Mouse (Mus musculus) liver, postnatal 0 days (tissue): ENCODE measurements around the gene Tenm1.

Experiments
- CTCF ChIP-seq: sonication (generic); IDR thresholded peaks from 2 replicates; pipeline ENCODE4 v1.5.1; 2016; ENCODE audit warnings: antibody characterized with exemption, low read depth
- EP300 ChIP-seq: IDR thresholded peaks from 2 replicates; pipeline ENCODE4 v1.6.1; 2016; ENCODE audit warnings: antibody characterized with exemption, low read depth, mild to moderate bottlenecking

GRCm38 (mm10) chrX:42580521-42580920 lies 848.4 kb downstream of the Tenm1 start:
- TF ChIP-seq EP300: no peak
- TF ChIP-seq CTCF: no peak
